Mouse (Mus musculus) embryonic facial prominence, embryonic 11.5 days (tissue): Measurements from ENCODE around the gene Ahctf1. TPM values are rescaled to one million over a fixed set of nuclear protein-coding genes. Genes with fewer than 3 reads are reported as not detected.

ENCODE experiments used
- ATAC-seq: fragments of 200-750 bp; cut with Nextera tagmentation; replicated peaks from 2 replicates; pipeline ENCODE4 v1.8.0; 2017; ENCODE audit warnings: low read depth; ENCODE audit not compliant: insufficient number of reproducible peaks, low FRiP score, low TSS enrichment
- DNase-seq: peaks from one replicate; pipeline ENCODE4 v3.0.0-alpha.2; 2015; ENCODE audit warnings: low spot score
- H3K27ac ChIP-seq: fragments of 300-500 bp; sonication (generic); replicated peaks from 2 replicates; pipeline ENCODE4 v1.5.1; 2014; ENCODE audit warnings: mild to moderate bottlenecking, low read depth, low read length, control low read depth
- H3K27me3 ChIP-seq: fragments of 300-500 bp; sonication (generic); 2 replicates; pipeline ENCODE4 v1.6.1; 2014; ENCODE audit warnings: mild to moderate bottlenecking, low read length, moderate library complexity, mixed read lengths; ENCODE audit not compliant: control insufficient read depth, insufficient read depth
- H3K36me3 ChIP-seq: fragments of 300-500 bp; sonication (generic); replicated peaks from 2 replicates; pipeline ENCODE4 v1.6.1; 2014; ENCODE audit warnings: low read depth, mild to moderate bottlenecking, low read length, moderate library complexity, mixed read lengths; ENCODE audit not compliant: control insufficient read depth, insufficient read depth
- H3K4me1 ChIP-seq: fragments of 300-500 bp; sonication (generic); 2 replicates; pipeline ENCODE4 v1.6.1; 2014; ENCODE audit warnings: low read length, mixed read lengths; ENCODE audit not compliant: control insufficient read depth, insufficient read depth
- H3K4me2 ChIP-seq: fragments of 300-500 bp; sonication (generic); 2 replicates; pipeline ENCODE4 v1.6.1; 2014; ENCODE audit warnings: low read depth, mild to moderate bottlenecking, control low read depth, low read length, moderate library complexity
- H3K4me3 ChIP-seq: fragments of 300-500 bp; sonication (generic); 2 replicates; pipeline ENCODE4 v1.5.1; 2014; ENCODE audit warnings: low read depth, low read length, control low read depth
- H3K9ac ChIP-seq: fragments of 300-500 bp; sonication (generic); replicated peaks from 2 replicates; pipeline ENCODE4 v1.6.1; 2014; ENCODE audit warnings: mild to moderate bottlenecking, control low read depth, low read length
- H3K9me3 ChIP-seq: fragments of 300-500 bp; sonication (generic); replicated peaks from 2 replicates; pipeline ENCODE4 v1.6.1; 2016; ENCODE audit warnings: mild to moderate bottlenecking, low read length, inconsistent platforms, mixed read lengths; ENCODE audit not compliant: control insufficient read depth
- WGBS: fragments of 180-500 bp; shearing (Covaris S2); extraction: QIAGEN DNeasy Blood & Tissue Kit; methylation state at CpG from one replicate; pipeline ENCODE4 v1.1.7; 2014; 5-methylcytosine and 5-hydroxymethylcytosine counted together
- polyA plus RNA-seq: library from polyadenylated mRNA; unstranded; fragments of >200 nt; fragmentation: Nextera tagmentation; extraction: Ambion mirVana; gene quantifications from 2 replicates; pipeline ENCODE4 v1.2.1, GENCODE M21; 2014

The Ahctf1 gene
- polyA plus RNA-seq, 1 experiment from 2014 or later = 38.6 TPM

GRCm38 (mm10) chr1:179802610-179803512 lies 619 bp downstream of the Ahctf1 start, which contains the start of gene Gm10518:
Gene Gm10518 (plus strand): TSS chr1:179803376.
- WGBS = under 1% methylated on average over 48 of the region's 94 CpGs
- peak within 1 kb of the TSS; percentile 74 for H3K4me2 ChIP-seq

DNA sequence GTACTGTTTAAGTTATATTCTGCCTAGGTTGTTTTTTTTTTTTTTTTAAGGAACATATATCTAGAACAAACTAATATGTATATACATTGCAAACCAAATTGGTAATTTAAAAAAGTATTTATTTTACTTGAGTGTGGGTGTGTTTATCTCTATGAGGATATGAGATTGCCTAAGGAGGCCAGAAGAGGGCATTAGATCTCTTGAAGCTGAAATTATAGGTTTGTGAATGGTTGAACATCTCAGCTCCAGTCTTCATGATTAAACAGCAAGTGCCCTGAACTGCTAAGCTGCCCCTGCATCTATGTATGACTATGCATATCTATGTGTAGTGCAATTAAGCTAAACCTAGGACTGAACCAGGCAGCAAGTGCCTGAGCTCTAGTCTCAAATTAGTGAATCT lies 4.7 kb downstream of the Ahctf1 start:
- no peak for DNase-seq
- no peaks in the 10 kb centered on the region for H3K27me3 ChIP-seq
- H3K27ac ChIP-seq = no peak overlapping the region
- ATAC-seq = no peak
- no peak overlapping the region for H3K4me2 ChIP-seq
- no peak overlapping the region for H3K9ac ChIP-seq
- H3K4me3 ChIP-seq = no peak overlapping the region
- H3K4me1 ChIP-seq = no peaks in the 10 kb centered on the region
- no peaks in the 10 kb centered on the region for H3K9me3 ChIP-seq
- peaks cover 6% of the 10 kb centered on the region for H3K36me3 ChIP-seq

More at GRCm38 (mm10) chr1:179802610-179803512, 619 bp downstream of the Ahctf1 start, which contains the start of gene Gm10518:
- H3K9me3 ChIP-seq = no peaks in the 10 kb centered on the region
- peak within 1 kb of the TSS; percentile 97 for H3K9ac ChIP-seq
- no peaks in the 10 kb centered on the region for H3K36me3 ChIP-seq
- DNase-seq (peak; percentile 65), ATAC-seq (peak; percentile 70)
- no peaks in the 10 kb centered on the region for H3K27me3 ChIP-seq
- peak within 1 kb of the TSS; percentile 95 for H3K4me3 ChIP-seq
- no peaks in the 10 kb centered on the region for H3K4me1 ChIP-seq
- peak within 1 kb of the TSS; percentile 98 for H3K27ac ChIP-seq

DNA sequence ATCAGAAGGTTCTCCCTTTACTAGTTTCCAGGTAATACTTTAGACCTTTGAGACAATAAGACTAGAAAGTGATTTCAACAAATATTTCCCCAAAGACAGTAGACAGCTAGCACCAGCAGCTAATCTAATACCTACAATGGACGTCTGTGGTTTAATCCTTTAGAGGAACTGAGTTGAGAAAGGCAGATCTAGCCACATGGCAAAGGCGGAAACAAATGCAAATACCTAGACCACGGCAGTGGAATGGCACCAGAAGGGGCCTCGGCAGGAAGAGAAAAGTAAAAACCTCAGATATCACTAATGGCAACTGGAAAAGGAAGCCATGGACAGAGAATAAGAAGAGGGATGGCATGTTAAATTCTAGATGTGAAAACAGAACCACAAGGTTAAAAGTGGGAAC lies 16.2 kb downstream of the Ahctf1 start:
- Histone ChIP-seq H3K9me3 (no peaks in the 10 kb centered on the region), H3K4me2 (no peak overlapping the region), H3K27ac (no peak overlapping the region), H3K9ac (no peak overlapping the region), H3K4me1 (no peaks in the 10 kb centered on the region), H3K27me3 (no peaks in the 10 kb centered on the region), H3K4me3 (no peak overlapping the region), H3K36me3 (peaks cover 8% of the 10 kb centered on the region)
- no peak for ATAC-seq
- 85% methylated on average over 4 of the region's 4 CpGs for WGBS
- no peak for DNase-seq

DNA sequence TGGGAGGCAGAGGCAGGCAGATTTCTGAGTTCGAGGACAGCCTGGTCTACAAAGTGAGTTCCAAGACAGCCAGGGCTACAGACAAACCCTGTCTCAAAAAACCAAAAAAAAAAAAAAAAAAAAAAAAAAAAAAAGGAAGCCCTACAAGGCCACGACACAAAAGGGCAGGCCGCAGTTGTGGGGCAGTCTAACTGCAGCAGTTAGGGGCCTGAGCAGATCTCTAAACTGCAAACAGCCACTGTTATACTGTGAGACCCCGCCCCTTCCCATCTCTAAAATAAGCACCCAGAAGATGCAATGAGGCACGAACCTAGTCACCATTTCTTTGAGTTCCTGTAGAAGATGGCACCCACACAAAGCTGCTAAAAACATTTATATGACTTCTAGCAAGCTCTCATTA lies 18.0 kb downstream of the Ahctf1 start:
- Histone ChIP-seq H3K27me3 (no peaks in the 10 kb centered on the region), H3K9ac (no peak overlapping the region), H3K4me3 (no peak overlapping the region), H3K27ac (no peak overlapping the region), H3K4me2 (no peak overlapping the region), H3K9me3 (no peaks in the 10 kb centered on the region), H3K4me1 (no peaks in the 10 kb centered on the region), H3K36me3 (peaks cover 10% of the 10 kb centered on the region)
- WGBS = 94% methylated on average over 5 of the region's 5 CpGs
- no peak for DNase-seq
- ATAC-seq = no peak

DNA sequence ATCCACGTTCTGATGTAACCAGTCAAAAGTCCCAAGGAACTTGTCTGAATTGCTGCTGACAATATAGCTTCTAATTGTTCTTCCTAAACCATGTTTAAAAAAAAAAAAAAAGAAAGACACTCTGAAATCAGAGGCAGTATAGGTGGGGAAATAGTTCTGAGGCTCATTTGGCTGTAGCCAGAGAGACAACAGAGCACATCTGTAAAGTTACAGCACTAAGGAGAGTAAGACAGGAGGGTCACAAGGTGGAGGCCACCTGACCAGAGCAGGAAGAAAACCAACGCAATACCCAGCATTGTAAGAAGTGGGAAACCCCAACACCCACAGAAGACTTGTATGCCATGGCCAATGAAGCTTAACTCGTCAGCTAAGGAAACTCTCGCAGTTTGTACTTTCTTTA lies 19.4 kb downstream of the Ahctf1 start:
- DNase-seq (no peak), ATAC-seq (no peak)
- WGBS = 91% methylated on average over 4 of the region's 4 CpGs
- Histone ChIP-seq H3K27me3 (no peaks in the 10 kb centered on the region), H3K27ac (no peak overlapping the region), H3K4me3 (no peak overlapping the region), H3K4me1 (no peaks in the 10 kb centered on the region), H3K36me3 (peaks cover 6% of the 10 kb centered on the region), H3K4me2 (no peak overlapping the region), H3K9ac (no peak overlapping the region), H3K9me3 (no peaks in the 10 kb centered on the region)

DNA sequence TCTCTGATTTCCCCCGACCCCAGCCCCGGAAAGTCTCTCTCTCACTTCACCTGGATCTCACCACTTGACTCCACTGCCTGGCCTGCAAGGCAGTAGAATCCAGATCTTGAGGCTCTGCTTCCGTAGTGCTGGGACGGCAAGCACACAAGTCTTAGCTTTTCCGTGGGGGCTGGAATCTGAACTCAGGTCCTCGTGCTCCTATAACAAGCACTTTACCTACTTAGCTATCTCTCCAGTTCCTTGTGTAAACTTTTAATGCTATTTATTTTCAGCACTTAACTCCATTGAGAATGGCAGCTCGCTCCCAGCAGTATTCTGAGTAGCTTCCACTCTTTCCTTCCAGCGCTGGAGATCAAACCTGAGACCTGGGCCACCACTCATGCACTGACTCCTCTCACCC lies 26.6 kb downstream of the Ahctf1 start:
- Histone ChIP-seq H3K4me2 (no peak overlapping the region), H3K9me3 (no peaks in the 10 kb centered on the region), H3K36me3 (peaks cover 9% of the 10 kb centered on the region), H3K27ac (no peak overlapping the region), H3K27me3 (no peaks in the 10 kb centered on the region), H3K9ac (no peak overlapping the region), H3K4me3 (no peak overlapping the region), H3K4me1 (no peaks in the 10 kb centered on the region)
- 97% methylated on average over 8 of the region's 8 CpGs for WGBS
- DNase-seq (no peak), ATAC-seq (no peak)

DNA sequence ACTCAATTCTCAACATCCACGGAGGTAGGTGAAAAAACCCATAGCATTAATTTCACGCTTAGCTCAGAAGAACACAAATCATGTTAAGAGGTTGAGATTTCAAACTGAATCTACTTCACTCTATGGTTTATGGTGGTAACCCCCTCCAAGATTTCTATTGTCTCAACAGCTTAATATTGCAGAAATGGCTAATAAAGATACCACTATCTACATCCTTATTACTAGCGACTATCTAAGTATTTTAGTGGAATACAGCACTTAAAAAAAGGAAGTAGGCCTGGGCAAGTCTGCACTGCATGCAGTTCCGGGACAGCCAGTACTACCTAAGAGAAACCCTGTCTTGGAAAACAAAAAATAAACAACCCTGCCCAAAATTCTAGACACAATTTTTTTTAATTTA lies 42.9 kb downstream of the Ahctf1 start:
- ATAC-seq (no peak), DNase-seq (no peak)
- Histone ChIP-seq H3K36me3 (peaks cover 15% of the 10 kb centered on the region), H3K4me3 (no peak overlapping the region), H3K9me3 (no peaks in the 10 kb centered on the region), H3K27me3 (no peaks in the 10 kb centered on the region), H3K4me1 (no peaks in the 10 kb centered on the region), H3K27ac (no peak overlapping the region), H3K9ac (no peak overlapping the region), H3K4me2 (no peak overlapping the region)
- WGBS = 91% methylated on average over 4 of the region's 4 CpGs

DNA sequence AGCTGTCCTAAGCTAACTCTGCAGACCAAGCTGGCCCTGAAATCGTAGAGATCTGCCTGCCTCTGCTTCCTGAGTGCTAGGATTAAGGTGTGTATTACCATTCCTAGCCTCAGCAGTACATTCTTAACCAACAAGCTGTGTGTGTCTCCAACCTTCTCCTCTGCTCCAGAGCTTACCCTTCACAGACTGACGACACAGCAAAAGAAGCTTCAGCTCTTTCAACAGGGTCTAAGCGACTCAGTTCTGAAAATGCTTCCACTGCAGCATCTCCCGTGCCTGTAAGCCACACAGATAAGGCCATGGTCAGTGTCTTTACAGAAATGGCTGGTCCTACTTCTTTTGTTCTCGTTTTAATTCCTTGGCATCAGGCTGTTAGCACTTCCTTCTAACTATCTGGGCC lies 43.4 kb downstream of the Ahctf1 start:
- H3K27ac ChIP-seq = no peak overlapping the region
- peaks cover 13% of the 10 kb centered on the region for H3K36me3 ChIP-seq
- 93% methylated on average over 5 of the region's 5 CpGs for WGBS
- H3K9ac ChIP-seq = no peak overlapping the region
- H3K4me1 ChIP-seq = no peaks in the 10 kb centered on the region
- H3K4me2 ChIP-seq = no peak overlapping the region
- no peaks in the 10 kb centered on the region for H3K27me3 ChIP-seq
- no peak overlapping the region for H3K4me3 ChIP-seq
- no peak for ATAC-seq
- no peaks in the 10 kb centered on the region for H3K9me3 ChIP-seq
- no peak for DNase-seq
